Mouse (Mus musculus): ENCODE measurements around the gene Pkp3. TPM values are rescaled to one million over a fixed set of nuclear protein-coding genes. Genes with fewer than 3 reads are reported as not detected.

Pkp3 gene
- total and polyA plus RNA-seq, 3 experiments, result not detected

GRCm38 (mm10) chr7:141061269-141061692 lies 16.7 kb upstream of the Pkp3 start (continued):
- TF ChIP-seq ELF1 (IDR thresholded peaks at IDR 0.05; ENCODE audit: low read depth, low read length) (no peak), MAZ (IDR thresholded peaks at IDR 0.05; ENCODE audit: low read depth, low read length) (no peak), KAT2A (conservative IDR thresholded peaks at IDR 0.05; ENCODE audit: low read depth, low read length) (no peak), SMC3 (IDR thresholded peaks at IDR 0.05; ENCODE audit: low read depth, low read length) (no peak), POLR2AphosphoS2 (IDR thresholded peaks at IDR 0.05; ENCODE audit: low read length) (no peak), NELFE (IDR thresholded peaks at IDR 0.05; ENCODE audit: low read depth, low read length) (no peak)

GRCm38 (mm10) chr7:141062525-141062924 lies 15.5 kb upstream of the Pkp3 start:
- Histone ChIP-seq H3K36me3 (ENCODE audit: control insufficient read depth in 1 of 2, insufficient read depth in 2 of 2, low read length in 2 of 2) (no peaks in the 10 kb centered on the region), H3K9ac (ENCODE audit: control insufficient read depth, low read depth, low read length, poor library complexity, severe bottlenecking) (no peak overlapping the region), H3K27ac (ENCODE audit: control insufficient read depth, low read depth, low read length) (no peak overlapping the region), H3K4me1 (ENCODE audit: control insufficient read depth in 1 of 2, insufficient read depth in 2 of 2, low read length in 2 of 2) (no peaks in the 10 kb centered on the region), H3K27me3 (ENCODE audit: control insufficient read depth in 1 of 2, insufficient read depth in 2 of 2, low read length in 2 of 2) (peaks cover 10 to 19% of the 10 kb centered on the region in 2 experiments), H3K79me2 (ENCODE audit: control insufficient read depth, insufficient read depth, low read length, poor library complexity) (no peaks in the 10 kb centered on the region), H3K9me3 (replicated peaks; ENCODE audit: insufficient read depth, low read length) (no peaks in the 10 kb centered on the region), H3K4me3 (ENCODE audit: control insufficient read depth in 1 of 2, insufficient read depth in 1 of 2, low read depth in 2 of 2, low read length in 2 of 2) (no peak overlapping the region)
- TF ChIP-seq ZMIZ1 (IDR thresholded peaks at IDR 0.05; ENCODE audit: low read depth, low read length) (no peak), TCF12 (IDR thresholded peaks at IDR 0.05; ENCODE audit: low read depth, low read length) (no peak), ZKSCAN1 (IDR thresholded peaks at IDR 0.05; ENCODE audit: low read depth, low read length) (no peak), GABPA (IDR thresholded peaks at IDR 0.05; ENCODE audit: low read depth, low read length) (no peak), MXI1 (IDR thresholded peaks at IDR 0.05; ENCODE audit: low read depth, low read length) (no peak), RAD21 (IDR thresholded peaks at IDR 0.05; ENCODE audit: low read depth, low read length) (no peak), GATA1 (IDR thresholded peaks at IDR 0.05; ENCODE audit: low read depth, low read length) (no peak), ETS1 (IDR thresholded peaks at IDR 0.05; ENCODE audit: low read depth, low read length) (no peak), POLR2AphosphoS5 (IDR thresholded peaks at IDR 0.05; ENCODE audit: borderline replicate concordance, low read depth, low read length) (no peak), NELFE (IDR thresholded peaks at IDR 0.05; ENCODE audit: low read depth, low read length) (no peak), MEF2A (IDR thresholded peaks at IDR 0.05; ENCODE audit: extremely low read depth, insufficient replicate concordance, low read depth, low read length, poor library complexity, severe bottlenecking) (no peak), E2F4 (IDR thresholded peaks at IDR 0.05; ENCODE audit: borderline replicate concordance, low read depth, low read length) (no peak), MAZ (IDR thresholded peaks at IDR 0.05; ENCODE audit: low read depth, low read length) (no peak), NRF1 (IDR thresholded peaks at IDR 0.05; ENCODE audit: insufficient read depth, low read depth, low read length, poor library complexity, severe bottlenecking) (no peak), MYB (IDR thresholded peaks at IDR 0.05; ENCODE audit: low read depth, low read length) (no peak), HCFC1 (IDR thresholded peaks at IDR 0.05; ENCODE audit: low read depth, low read length) (no peak), UBTF (IDR thresholded peaks at IDR 0.05; ENCODE audit: borderline replicate concordance, insufficient read depth, low read depth, low read length) (no peak), BHLHE40 (IDR thresholded peaks at IDR 0.05; ENCODE audit: borderline replicate concordance, low read depth, low read length) (no peak), KAT2A (conservative IDR thresholded peaks at IDR 0.05; ENCODE audit: low read depth, low read length) (no peak)
- DNase-seq (ENCODE audit: low read depth, low spot score), result no peak

All from MEL (cell line).